In the genomic region with DNA sequence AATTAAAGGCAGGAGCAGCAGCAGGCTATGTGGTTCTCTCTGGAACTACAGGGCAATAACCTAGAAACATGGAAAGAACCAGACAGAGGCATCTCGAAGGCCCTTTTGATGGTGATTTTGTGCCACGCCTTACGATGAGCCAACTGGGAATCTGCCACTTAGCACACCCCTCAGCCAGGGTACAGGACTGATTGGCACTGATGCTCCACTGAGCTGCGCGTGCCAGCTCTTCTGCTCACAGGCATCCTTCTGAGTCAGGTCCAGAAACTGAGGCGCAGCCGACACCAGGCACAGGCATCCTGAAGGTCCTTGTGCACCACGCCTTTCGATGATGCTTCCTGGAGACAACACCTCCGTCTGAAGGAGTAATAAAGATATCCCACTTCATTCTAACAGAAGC, we compare ENCODE assay signal across 26 mouse cellular contexts.
"Had no signal": no experiment of that assay in that cellular context is flagged by ENCODE, and none has a peak within 500 bp of the region (broad histone marks: within the 10 kb centered on the region; RNA-seq: fewer than 3 reads in every experiment).

No protein-coding gene starts in this region.

- H3K4me3 ChIP-seq: gastrocnemius, adult 2 months; heart, embryonic 10.5 days; heart, embryonic 12.5 days; hindbrain, embryonic 10.5 days; hindbrain, embryonic 12.5 days; intestine, embryonic 15.5 days; kidney, embryonic 15.5 days; layer of hippocampus, adult 2 months; left cerebral cortex, adult 2 months; limb, embryonic 10.5 days; limb, embryonic 12.5 days; liver, embryonic 13.5 days; liver, embryonic 15.5 days had no signal

- DNase-seq: gastrocnemius, adult 2 months; gastrocnemius, postnatal 10 days; gastrocnemius, postnatal 25 days; heart, adult 18-20 months; heart, postnatal 10 days; heart, postnatal 4 days; kidney, adult 18-20 months; kidney, adult 9 months; kidney, postnatal 25 days; kidney, postnatal 4 days; liver; liver, embryonic 13.5 days; liver, postnatal 0 days had no signal

- H3K27ac ChIP-seq: gastrocnemius, adult 2 months; heart, embryonic 10.5 days; hindbrain, embryonic 10.5 days; hindbrain, embryonic 12.5 days; hindbrain, embryonic 14.5 days; intestine, embryonic 15.5 days; kidney, embryonic 15.5 days; kidney, postnatal 0 days; layer of hippocampus, adult 2 months; left cerebral cortex, adult 2 months; limb, embryonic 10.5 days; limb, embryonic 12.5 days; liver, embryonic 13.5 days; liver, embryonic 15.5 days had no signal

- H3K27me3 ChIP-seq: heart, embryonic 12.5 days; hindbrain, embryonic 12.5 days; intestine, embryonic 15.5 days; kidney, embryonic 15.5 days; limb, embryonic 12.5 days; liver, embryonic 13.5 days; liver, embryonic 15.5 days had no signal

- H3K4me1 ChIP-seq: heart, embryonic 10.5 days; heart, embryonic 12.5 days; hindbrain, embryonic 10.5 days; hindbrain, embryonic 12.5 days; intestine, embryonic 15.5 days; kidney, embryonic 15.5 days; limb, embryonic 10.5 days; limb, embryonic 12.5 days; liver, embryonic 13.5 days; liver, embryonic 15.5 days had no signal
